ENCODE assay signal across 9 mouse cellular contexts in genomic region chr1:154729269-154729980, GRCm38 (mm10).
DNase-seq lines count a peak whose midpoint lies in the region; ATAC-seq and TF ChIP-seq lines count a peak whose summit lies in the region.
"Had no signal": no experiment of that assay in that cellular context is flagged by ENCODE, and none has a peak within 500 bp of the region (broad histone marks: within the 10 kb centered on the region; RNA-seq: fewer than 3 reads in every experiment).

No protein-coding gene starts in this region.

- no peak overlapping the region for H3K4me3 ChIP-seq in intestine, postnatal 0 days (ENCODE audit: low read depth, low read length)
- no peak overlapping the region for H3K4me3 ChIP-seq in intestine, embryonic 16.5 days (ENCODE audit: low read length)
- H3K4me3 ChIP-seq in stomach, postnatal 0 days (ENCODE audit: low read depth, low read length): no peak overlapping the region
- H3K4me3 ChIP-seq: megakaryocyte, embryonic 14.5 days had no signal

- H3K4me1 ChIP-seq in intestine, postnatal 0 days (replicated peaks; ENCODE audit: control insufficient read depth, insufficient read depth, low read length): no peaks in the 10 kb centered on the region
- H3K4me1 ChIP-seq in intestine, embryonic 16.5 days (ENCODE audit: control insufficient read depth, insufficient read depth, low read length): peaks cover 6% of the 10 kb centered on the region; the same call in 1 of the 2 replicates
- no peaks in the 10 kb centered on the region for H3K4me1 ChIP-seq in stomach, postnatal 0 days (replicated peaks; ENCODE audit: control insufficient read depth, insufficient read depth)

- no peak overlapping the region for H3K27ac ChIP-seq in intestine, postnatal 0 days (ENCODE audit: low read depth, low read length)
- H3K27ac ChIP-seq in intestine, embryonic 16.5 days (ENCODE audit: low read length): no peak overlapping the region
- no peak overlapping the region for H3K27ac ChIP-seq in stomach, postnatal 0 days (replicated peaks)

- peaks cover 43% of the 10 kb centered on the region for H3K27me3 ChIP-seq in intestine, postnatal 0 days (replicated peaks; ENCODE audit: control insufficient read depth, insufficient read depth, low read length)
- H3K27me3 ChIP-seq in intestine, embryonic 16.5 days (replicated peaks; ENCODE audit: control insufficient read depth, insufficient read depth, low read length): peaks cover 39% of the 10 kb centered on the region
- H3K27me3 ChIP-seq in stomach, postnatal 0 days (ENCODE audit: control insufficient read depth, insufficient read depth, low read length): 0 out of 2 replicates have a peak, but pooled peaks cover 4% of the 10 kb centered on the region

- no peak overlapping the region for H3K4me2 ChIP-seq in intestine, postnatal 0 days (replicated peaks; ENCODE audit: low read depth)
- no peak overlapping the region for H3K4me2 ChIP-seq in intestine, embryonic 16.5 days (ENCODE audit: low read depth, low read length)
- H3K4me2 ChIP-seq in stomach, postnatal 0 days (replicated peaks; ENCODE audit: low read depth): no peak overlapping the region

- intact Hi-C loops in gastrocnemius, postnatal 14 days (cut with DNase I; ENCODE audit: low total_unique reads): loop anchor here (5.0 kb wide), 1 partner anchor 447 kb away; no protein-coding TSS in a partner anchor

- no peaks in the 10 kb centered on the region for H3K9me3 ChIP-seq in intestine, postnatal 0 days (ENCODE audit: control insufficient read depth)
- no peaks in the 10 kb centered on the region for H3K9me3 ChIP-seq in intestine, embryonic 16.5 days (ENCODE audit: control insufficient read depth, low read length)
- H3K9me3 ChIP-seq in stomach, postnatal 0 days (ENCODE audit: control insufficient read depth, low read length): no peaks in the 10 kb centered on the region
- H3K9me3 ChIP-seq: megakaryocyte, embryonic 14.5 days had no signal

- no peak overlapping the region for H3K9ac ChIP-seq in intestine, postnatal 0 days (ENCODE audit: low read depth, low read length)
- H3K9ac ChIP-seq in intestine, embryonic 16.5 days (ENCODE audit: low read depth, low read length): no peak overlapping the region
- no peak overlapping the region for H3K9ac ChIP-seq in stomach, postnatal 0 days (ENCODE audit: low read length)

- ATAC-seq in intestine, postnatal 0 days: no peak
- ATAC-seq in intestine, embryonic 16.5 days: no peak
- ATAC-seq in megakaryocyte, adult 5-6 weeks (ENCODE audit: poor library complexity, severe bottlenecking): peak; percentile 75
- ATAC-seq in stomach, postnatal 0 days (ENCODE audit: low FRiP score, low TSS enrichment): 0 out of 2 replicates have a peak, but pooled peaks have one; percentile 63

- TF ChIP-seq CTCF in intestine, postnatal 0 days (IDR thresholded peaks at IDR 0.05; ENCODE audit: low read depth): peak; percentile 92
- peak; percentile 93 for TF ChIP-seq CTCF in stomach, postnatal 0 days (IDR thresholded peaks at IDR 0.05; ENCODE audit: low read depth)

- TF ChIP-seq EP300 in stomach, postnatal 0 days (optimal IDR thresholded peaks at IDR 0.05): no peak

- peak; percentile 31 for DNase-seq in adrenal gland, adult 8-10 months
- DNase-seq in embryo, embryonic 10 days (ENCODE audit: low spot score): peak; percentile 93
- DNase-seq in gastrocnemius, postnatal 14 days: peak; percentile 68
- peak; percentile 88 for DNase-seq in layer of hippocampus, adult 9-11 months
- peak; percentile 78 for DNase-seq in stomach, postnatal 0 days (ENCODE audit: low spot score)

- H3K36me3 ChIP-seq in intestine, postnatal 0 days (ENCODE audit: control insufficient read depth, insufficient read depth): no peaks in the 10 kb centered on the region
- no peaks in the 10 kb centered on the region for H3K36me3 ChIP-seq in intestine, embryonic 16.5 days (ENCODE audit: control insufficient read depth, insufficient read depth, low read length)
- no peaks in the 10 kb centered on the region for H3K36me3 ChIP-seq in stomach, postnatal 0 days (ENCODE audit: control insufficient read depth, insufficient read depth, low read length)

- 57% methylated on average over 6 of the region's 6 CpGs for WGBS in intestine, postnatal 0 days
- 56% methylated on average over 6 of the region's 6 CpGs for WGBS in intestine, embryonic 16.5 days
- WGBS in stomach, postnatal 0 days: 53% methylated on average over 6 of the region's 6 CpGs

Comparison
In these comparisons a context has a peak if more than half of its experiments do, and no peak if none do; other contexts are left out.
1. ATAC-seq: peak in megakaryocyte, adult 5-6 weeks (single experiment) and stomach, postnatal 0 days (single experiment); none in intestine, postnatal 0 days (single experiment) and intestine, embryonic 16.5 days (single experiment).
2. DNase-seq: peak in every context shown above with its lines; median percentile 93 in embryo, embryonic 10 days; 88 in layer of hippocampus, adult 9-11 months; 78 in stomach, postnatal 0 days; 68 in gastrocnemius, postnatal 14 days; 31 in adrenal gland, adult 8-10 months.